Mouse (Mus musculus) left cerebral cortex, adult 9 months (tissue): ENCODE measurements around the gene Dcaf17.

ENCODE experiments used
- DNase-seq, 2 experiments: peaks; one replicate each; pipeline ENCODE4 v3.0.0; 2022; ENCODE audit warnings: low spot score in 2 of 2

The Dcaf17 gene

DNA sequence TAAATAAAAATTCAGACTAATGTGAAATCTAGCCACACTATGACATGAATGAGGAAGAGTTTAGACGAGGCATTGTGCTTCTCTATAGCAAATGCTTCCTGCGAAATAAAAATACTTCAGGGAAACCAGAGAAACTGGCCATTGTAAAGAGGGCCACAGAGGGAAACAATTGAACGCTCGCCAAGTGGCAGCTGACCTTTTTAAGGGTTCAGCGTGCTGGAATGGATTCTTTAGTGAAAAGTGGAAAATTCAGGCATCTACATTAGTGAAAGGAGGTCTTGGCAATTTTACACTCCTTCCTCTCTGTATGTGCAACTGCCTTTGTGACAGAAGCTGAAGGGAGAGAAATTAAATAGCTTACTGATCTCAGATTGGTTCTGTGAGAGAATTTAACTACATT is 66.3 kb downstream of the Dcaf17 start:
- DNase-seq, result no peak

DNA sequence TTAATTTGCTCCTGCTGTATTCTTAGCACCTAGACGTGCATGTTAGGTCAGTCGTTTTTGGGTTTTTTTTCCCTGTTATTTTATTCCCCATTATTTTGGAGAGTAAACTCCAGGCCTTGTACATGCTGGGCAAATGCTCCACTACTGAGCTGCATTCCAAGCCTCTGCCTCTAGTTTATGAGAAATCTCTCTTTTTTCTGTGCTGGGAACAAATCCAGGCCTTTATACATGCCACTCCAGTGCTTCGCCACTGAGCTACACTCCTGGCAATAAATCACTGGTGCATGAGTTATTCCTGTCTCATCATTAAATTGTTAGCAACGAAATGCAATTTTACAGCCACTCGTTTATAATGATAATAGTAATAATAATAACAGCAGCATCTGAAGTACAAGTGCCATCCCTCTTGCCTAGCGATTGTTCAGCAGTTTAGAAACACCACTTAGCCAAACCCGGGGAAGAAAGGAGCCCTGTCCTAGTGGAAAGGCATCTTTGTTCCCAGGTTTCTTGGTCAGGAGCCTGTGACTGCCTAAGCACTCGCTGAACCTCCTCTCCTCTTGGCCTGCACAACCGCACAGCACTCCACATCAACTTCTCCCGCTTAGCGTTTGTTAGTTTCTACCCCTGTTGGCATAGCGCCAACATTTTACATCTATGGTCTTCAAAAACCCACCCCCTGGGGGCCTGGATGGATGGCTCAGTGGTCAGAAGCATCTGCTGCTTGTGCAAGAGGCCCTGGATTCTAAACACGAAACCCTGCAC is 67.3 kb downstream of the Dcaf17 start:
- DNase-seq, result no peak

- no peak for DNase-seq
Measured at GRCm38 (mm10) chr2:71123591-71123990, 68.5 kb downstream of the Dcaf17 start.

GRCm38 (mm10) chr2:71127779-71128534 is 72.8 kb downstream of the Dcaf17 start:
- DNase-seq, result no peak

GRCm38 (mm10) chr2:71130366-71130765 is 75.2 kb downstream of the Dcaf17 start:
- DNase-seq, result no peak

GRCm38 (mm10) chr2:71131866-71132496 is 76.9 kb downstream of the Dcaf17 start:
- no peak for DNase-seq

GRCm38 (mm10) chr2:71134041-71134505 is 78.9 kb downstream of the Dcaf17 start:
- no peak for DNase-seq

- no peak for DNase-seq
Measured at GRCm38 (mm10) chr2:71134836-71135235, 79.7 kb downstream of the Dcaf17 start.

GRCm38 (mm10) chr2:71140622-71141021 is 85.5 kb downstream of the Dcaf17 start:
- no peak for DNase-seq

- no peak for DNase-seq
Measured at GRCm38 (mm10) chr2:71142410-71142809, 87.3 kb downstream of the Dcaf17 start.

DNA sequence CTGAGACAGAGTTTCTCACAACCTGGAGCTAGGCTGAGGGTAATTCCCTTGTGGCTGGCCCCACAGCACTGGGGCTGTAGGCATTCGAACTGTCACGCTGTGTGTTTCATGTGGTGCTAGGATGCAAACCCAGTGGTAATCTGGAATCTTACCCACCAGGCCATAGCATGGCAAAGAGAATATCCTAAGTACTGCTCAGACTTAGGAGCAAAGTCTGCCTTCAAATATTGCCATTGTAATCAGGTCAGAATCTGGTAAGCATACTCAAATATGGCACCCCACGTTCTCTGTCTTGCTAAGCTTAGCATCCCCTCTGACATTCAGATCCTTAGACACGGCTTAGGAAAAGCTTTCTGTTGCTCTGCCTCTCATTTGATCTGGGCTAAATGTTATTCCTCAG is 90.7 kb downstream of the Dcaf17 start:
- DNase-seq, result no peak

GRCm38 (mm10) chr2:71146266-71146665 is 91.1 kb downstream of the Dcaf17 start:
- DNase-seq, result no peak

DNA sequence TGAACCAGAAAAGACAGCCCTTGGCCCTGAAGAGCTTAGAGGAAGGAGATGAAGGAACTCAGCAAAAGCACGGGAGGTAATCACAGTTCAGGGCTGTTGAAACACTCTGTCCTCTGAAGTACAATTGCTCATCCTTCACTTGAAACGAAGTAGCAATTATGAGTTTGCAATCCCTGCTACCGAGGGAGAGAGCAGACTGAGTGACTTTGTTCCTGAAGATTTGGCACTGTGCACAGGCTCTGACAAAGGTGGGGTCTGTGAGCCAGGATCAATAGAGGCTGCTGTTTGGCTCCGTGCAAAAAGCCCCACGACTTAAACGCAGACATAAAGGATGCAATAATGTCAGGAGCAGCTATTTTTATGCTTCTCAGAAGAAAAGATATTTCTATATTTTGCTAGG is 92.7 kb downstream of the Dcaf17 start:
- no peak for DNase-seq
